Mouse (Mus musculus): ENCODE data around the gene Tpst1. TPM values are rescaled to one million over a fixed set of nuclear protein-coding genes. Genes with fewer than 3 reads are reported as not detected.

Gene Tpst1
- total RNA-seq, 2 experiments from 2014 or later: 4.0 to 6.0 TPM

DNA sequence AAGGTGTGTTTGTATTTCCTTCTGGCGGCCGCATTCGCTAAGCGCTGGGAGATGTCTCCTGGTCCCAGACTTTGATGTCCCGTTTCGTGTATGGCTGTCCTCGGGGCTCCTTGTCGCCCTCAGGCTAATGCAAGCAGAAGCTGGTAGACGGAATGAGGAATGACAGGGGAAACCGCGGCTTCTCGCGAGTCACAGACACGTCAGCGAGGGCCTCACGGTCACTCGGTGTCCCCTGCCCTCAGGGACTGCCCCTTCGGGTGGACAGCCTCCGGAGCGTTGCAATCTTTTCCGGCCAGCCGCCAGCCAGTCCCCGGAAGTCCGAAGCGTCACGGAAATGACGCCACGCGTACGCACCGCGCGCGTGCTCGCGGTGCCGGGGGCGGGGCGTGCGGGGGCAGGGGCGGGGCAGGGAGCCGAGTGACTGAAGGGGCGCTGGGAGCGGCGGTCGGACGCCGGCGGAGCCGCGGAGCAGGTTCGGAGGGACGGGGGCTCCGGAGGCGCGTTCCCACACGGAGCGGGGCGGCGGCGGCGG, 98.4 kb downstream of the Tpst1 start, which contains the start of gene Rabgef1:
Rabgef1 (plus strand) TSS at position 376 of the 532 bp plus-strand sequence.
- intact Hi-C loops (cut with DNase I): loop anchor here (5.0 kb wide), 1 partner anchor 51 kb away; no protein-coding TSS in a partner anchor
- peak; percentile 93 to 95 for DNase-seq

DNA sequence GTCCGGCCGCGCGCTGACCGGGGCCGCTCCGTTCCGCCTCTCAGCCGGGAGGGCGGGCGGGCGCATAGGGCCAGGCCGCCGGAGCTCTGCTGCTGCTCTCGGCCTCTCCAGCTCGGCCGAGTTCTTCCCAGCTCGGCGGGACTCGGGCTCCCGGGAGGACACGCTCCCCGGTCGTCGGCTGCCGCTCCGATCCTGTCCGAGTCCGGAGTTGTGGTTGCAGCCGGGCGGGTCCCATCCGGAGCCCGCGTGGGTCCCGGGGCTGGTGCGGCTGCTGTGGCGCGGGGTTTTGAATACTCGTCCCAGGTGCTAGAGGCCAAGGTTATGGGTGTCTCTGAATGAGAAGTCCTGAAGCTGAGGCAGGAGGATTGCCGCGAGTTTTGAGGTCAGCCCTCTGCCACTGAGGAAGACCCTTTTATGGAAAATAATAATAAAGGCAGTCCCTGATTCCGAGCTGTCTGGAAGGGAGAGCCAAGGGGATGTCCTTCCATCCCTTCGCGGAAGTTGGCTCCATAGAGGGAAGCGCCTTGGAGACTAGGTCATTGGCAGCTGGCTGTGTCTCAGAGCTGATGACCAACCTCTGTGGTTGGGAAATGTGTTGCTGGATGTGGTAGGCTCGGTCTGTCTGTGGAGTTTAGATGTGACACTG, 99.0 kb downstream of the Tpst1 start:
- DNase-seq: peak; percentile 46 to 64
- intact Hi-C loops (cut with DNase I): loop anchor here (5.0 kb wide), 1 partner anchor 50 kb away; no protein-coding TSS in a partner anchor

DNA sequence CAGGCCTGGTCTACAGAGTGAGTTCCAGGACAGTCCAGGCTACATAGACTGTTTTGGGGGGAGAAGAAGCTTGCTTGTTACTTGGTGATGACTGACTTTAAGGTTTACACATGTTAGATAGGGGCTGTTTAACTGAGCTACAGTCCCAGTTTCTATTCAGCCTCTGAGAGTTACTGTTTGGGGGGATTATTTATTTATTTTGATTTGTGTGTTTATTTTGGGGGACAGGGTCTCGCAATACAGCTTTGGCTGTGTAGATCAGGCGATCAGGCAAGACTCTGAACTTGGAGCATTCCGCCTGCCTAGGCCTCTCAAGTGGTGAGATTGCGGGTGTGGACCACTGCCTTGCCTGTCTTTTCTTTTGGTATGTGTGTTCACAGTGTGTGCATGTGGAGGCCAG, 99.9 kb downstream of the Tpst1 start:
- intact Hi-C loops (cut with DNase I): loop anchor here (5.0 kb wide), 1 partner anchor 49 kb away; no protein-coding TSS in a partner anchor
- no peak for DNase-seq

DNA sequence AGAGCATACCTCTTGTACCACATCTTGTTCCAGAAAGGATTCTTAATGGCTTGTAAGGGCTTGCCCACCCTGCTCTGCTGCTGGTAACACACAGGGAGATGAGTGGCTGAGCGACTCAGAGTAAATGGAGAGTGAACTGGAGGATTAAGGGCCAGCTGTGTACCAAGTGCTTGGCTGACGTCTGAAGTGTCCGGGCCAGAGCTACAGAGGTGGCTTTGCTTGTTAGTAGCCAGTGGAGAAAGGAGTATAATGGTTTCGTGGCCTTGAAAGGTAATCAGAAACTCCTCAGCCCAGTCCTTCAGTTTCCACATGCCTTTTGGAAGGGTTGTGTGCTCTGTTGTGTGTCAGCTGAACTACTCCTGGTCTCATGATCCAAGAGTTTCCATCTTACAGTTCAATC, 104.7 kb downstream of the Tpst1 start:
- no peak for DNase-seq
- intact Hi-C loops (cut with DNase I): no loop called here

DNA sequence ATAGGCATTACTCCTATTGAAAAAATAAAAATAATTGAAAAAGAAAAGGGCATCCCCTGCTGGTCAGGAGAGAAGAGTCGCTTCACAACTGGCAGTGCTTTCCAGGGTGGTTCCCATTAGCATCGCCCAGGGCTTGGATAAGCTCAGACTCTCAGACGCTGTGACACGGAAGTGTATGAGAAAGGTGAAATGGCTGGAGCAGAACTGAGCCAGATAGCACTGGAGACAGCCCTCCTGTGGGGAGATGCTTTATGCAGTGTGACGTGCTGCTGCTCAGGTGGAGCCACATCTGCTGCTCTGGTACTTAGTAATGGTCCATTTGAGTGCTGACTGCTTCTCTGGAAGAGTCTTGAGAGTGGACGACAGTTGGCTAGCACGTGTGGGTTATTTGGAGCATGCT, 107.2 kb downstream of the Tpst1 start:
- DNase-seq: no peak
- intact Hi-C loops (cut with DNase I): no loop called here

DNA sequence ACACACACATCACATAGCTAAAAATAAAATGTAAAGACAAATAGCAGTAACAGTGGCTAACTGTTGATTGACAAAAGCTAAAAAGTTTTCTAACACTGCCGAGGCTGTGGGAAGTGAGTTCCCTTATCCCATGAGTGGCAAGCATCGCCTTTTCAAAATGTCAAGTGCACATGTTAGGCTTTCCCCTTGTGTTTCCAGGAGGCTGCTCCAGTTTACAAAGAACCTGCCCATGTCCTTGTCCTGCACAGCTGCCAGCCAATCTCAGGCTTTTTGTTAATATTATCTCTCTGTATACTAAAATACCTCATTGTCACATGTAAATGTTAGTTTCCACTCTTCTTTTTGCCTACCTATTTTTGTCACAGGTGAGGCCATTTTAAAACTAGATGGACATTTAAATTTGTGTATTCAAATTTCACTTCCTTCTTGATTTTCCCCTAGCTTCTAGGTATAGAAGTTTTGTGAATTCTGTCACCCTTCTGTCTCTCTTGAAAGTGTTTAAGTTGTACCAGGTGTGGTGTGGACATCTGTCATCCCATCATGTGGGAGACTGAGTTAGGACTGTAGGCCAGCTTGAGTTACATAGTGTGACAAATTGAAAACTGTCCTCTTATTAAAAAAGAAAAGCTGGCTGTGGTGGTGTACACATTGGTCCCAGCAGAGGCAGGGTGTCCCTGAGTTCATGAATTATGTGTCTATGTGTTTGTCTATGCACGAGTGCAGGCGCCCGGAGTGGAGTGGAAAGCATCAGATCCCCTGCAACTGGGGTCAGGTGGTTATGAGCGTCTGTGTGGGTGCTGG, 108.8 kb downstream of the Tpst1 start:
- no peak for DNase-seq
- intact Hi-C loops (cut with DNase I): no loop called here

DNA sequence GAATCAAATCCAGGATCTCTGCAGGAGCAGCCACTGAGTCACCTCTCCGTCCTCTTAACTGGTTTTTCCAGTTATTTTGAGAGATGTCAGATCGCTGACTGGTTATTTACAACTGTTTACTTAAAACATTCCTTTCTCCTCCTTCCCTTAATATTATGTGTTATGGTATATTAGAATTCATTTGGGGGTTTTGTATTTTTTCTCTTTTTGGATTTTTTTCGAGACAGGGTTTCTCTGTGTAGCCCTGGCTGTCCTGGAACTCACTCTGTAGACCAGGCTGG, 109.4 kb downstream of the Tpst1 start:
- no peak for DNase-seq
- intact Hi-C loops (cut with DNase I): no loop called here

DNA sequence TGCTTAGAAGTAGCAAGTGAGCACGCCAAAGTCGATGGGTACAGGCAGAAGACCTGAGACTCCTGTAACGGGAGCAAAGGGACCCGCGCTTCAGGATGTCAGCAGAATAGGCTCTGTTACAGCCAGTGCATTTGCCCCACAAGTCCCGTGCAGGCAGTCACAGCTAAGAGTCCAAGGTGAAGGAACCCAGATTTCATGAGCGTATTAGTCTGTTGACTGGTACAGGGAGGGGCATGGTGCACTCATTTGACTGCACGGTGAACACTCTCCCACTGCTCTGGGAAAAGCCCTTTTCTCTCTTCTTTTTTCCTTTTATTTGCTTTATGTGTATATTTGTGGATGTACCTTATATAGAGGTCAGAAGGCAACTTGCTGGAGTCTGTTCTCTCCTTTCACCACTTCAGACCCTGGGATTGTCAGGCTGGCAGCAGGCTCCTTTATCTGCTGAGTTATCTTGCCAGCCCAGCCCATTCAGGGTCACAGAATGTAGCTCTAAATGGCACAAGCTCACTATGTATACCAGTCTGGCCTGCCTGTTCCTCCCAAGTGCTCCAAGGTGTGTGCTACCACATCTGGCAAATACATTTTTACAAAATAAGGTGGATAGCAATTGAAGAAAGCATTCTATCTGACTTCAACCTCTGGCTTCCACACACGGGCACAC, 111.2 kb downstream of the Tpst1 start:
- no peak for DNase-seq
- intact Hi-C loops (cut with DNase I): no loop called here

DNA sequence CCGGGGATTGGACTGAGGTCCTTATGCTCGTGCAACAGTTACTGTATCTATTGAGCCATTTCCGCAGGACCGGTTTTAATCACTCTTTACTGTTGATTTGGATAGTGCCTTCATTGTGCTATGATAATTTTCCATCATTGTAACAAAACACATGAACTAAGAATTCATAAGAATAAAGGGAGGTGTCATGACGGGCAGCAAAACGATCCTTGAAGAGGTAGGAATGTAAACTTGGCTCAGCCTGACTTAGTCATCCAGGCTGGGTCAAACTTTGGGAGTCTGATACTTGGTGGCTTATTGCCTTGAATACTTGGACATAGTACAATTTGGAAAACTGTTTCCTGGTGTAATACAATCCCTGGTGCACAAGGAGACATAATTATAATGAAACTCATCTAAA, 112.2 kb downstream of the Tpst1 start:
- intact Hi-C loops (cut with DNase I): no loop called here
- DNase-seq: no peak

Other genes with a start within 250 kb of the Tpst1 start
- gene Sumf2, start 226.3 kb upstream of the Tpst1 start, total RNA-seq (2021): 1 to 10 TPM; 5.0 to 5.9 TPM
- 100 to 1,000 TPM; 563 to 618 TPM for gene Chchd2, start 185.9 kb upstream of the Tpst1 start, total RNA-seq (2021)
- gene Zbed5, start 177.6 kb upstream of the Tpst1 start, total RNA-seq (2021): under 1 TPM; 0.23 to 0.27 TPM
- gene Phkg1, start 174.8 kb upstream of the Tpst1 start, total RNA-seq (2021): 100 to 1,000 TPM; 374 to 387 TPM
- gene Nupr1l, start 164.8 kb upstream of the Tpst1 start, total RNA-seq (2021): under 1 TPM; 0.48 to 0.52 TPM
- gene Vkorc1l1, start 131.4 kb upstream of the Tpst1 start, total RNA-seq (2021): 10 to 100 TPM; 20.2 to 22.1 TPM
- 1 to 10 TPM; 7.3 to 8.0 TPM for gene Gusb, start 70.3 kb upstream of the Tpst1 start, total RNA-seq (2021)
- 10 to 100 TPM in 1 of 2 experiments, 1 to 10 TPM in 1; 6.4 to 11.3 TPM for gene Asl, start 44.1 kb upstream of the Tpst1 start, total RNA-seq (2021)
- gene Crcp, start 44.0 kb upstream of the Tpst1 start, total RNA-seq (2021): 10 to 100 TPM; 16.0 to 16.4 TPM
- gene Kctd7, start 71.5 kb downstream of the Tpst1 start, total RNA-seq (2021): 1 to 10 TPM; 1.8 to 2.2 TPM
- gene Rabgef1, start 98.5 kb downstream of the Tpst1 start, total RNA-seq (2021): 10 to 100 TPM; 67.7 to 81.8 TPM
- 10 to 100 TPM; 30.9 to 43.7 TPM for gene Tmem248, start 143.8 kb downstream of the Tpst1 start, total RNA-seq (2021)
- gene Sbds, start 182.2 kb downstream of the Tpst1 start, total RNA-seq (2021): 10 to 100 TPM; 24.1 to 24.6 TPM
- gene Tyw1, start 182.3 kb downstream of the Tpst1 start, total RNA-seq (2021): 10 to 100 TPM in 1 of 2 experiments, 1 to 10 TPM in 1; 9.6 to 10.3 TPM

Data from gastrocnemius, postnatal 36 days (tissue).